Comparison of ENCODE assay signal across 17 mouse cellular contexts in the genomic region with DNA sequence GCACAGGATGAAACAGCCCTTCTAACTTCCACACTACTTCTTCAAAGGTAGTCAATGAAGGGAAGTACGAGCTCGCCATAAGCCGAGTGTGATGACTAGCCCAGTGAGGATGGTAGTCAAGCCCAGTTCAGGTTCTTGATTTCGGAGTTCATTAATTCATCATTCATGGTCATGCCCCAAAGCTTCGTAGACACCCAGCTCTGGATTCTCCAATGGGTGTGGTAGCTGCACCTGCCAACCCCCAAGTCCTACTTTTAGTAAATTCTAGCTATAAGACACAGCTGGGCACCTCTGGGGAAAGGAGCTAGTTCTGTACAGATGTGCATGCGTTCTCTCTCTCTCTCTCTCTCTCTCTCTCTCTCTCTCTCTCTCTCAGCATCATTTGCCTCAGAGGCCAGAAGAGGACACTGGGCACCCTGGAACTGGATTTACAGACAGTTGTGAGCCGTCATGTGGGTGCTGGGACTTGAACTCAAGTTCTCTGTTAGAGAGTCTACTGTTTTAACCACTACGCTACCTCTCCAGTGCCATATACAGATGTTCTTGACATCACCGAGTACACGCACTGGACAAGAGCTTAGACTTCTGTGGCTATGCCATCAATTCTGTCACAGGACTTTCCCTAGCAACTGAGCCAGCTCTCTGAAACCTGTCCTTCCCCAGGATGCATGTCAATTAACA.
DNase-seq lines count a peak whose midpoint lies in the region; ATAC-seq and TF ChIP-seq lines count a peak whose summit lies in the region.
"Had no signal": no experiment of that assay in that cellular context is flagged by ENCODE, and none has a peak within 500 bp of the region (broad histone marks: within the 10 kb centered on the region; RNA-seq: fewer than 3 reads in every experiment).

No protein-coding gene starts in this region.

- no peak overlapping the region for H3K9ac ChIP-seq in heart, adult 2 months (ENCODE audit: low read depth, low read length)
- no peak overlapping the region for H3K9ac ChIP-seq in heart, postnatal 0 days (replicated peaks; ENCODE audit: low read depth, low read length)
- H3K9ac ChIP-seq: embryonic facial prominence, embryonic 13.5 days; forebrain, embryonic 12.5 days; hindbrain, embryonic 15.5 days had no signal

- ATAC-seq in heart, postnatal 0 days (ENCODE audit: insufficient read depth, low read depth), result no peak
- no peak for ATAC-seq in CD4-positive, CD25-positive, alpha-beta regulatory T cell, adult 4 months
- ATAC-seq: forebrain, embryonic 16.5 days; inflammation-experienced regulatory T-cells, adult 6 months had no signal

- no peaks in the 10 kb centered on the region for H3K9me3 ChIP-seq in heart, postnatal 0 days (replicated peaks; ENCODE audit: control insufficient read depth, low read length)
- H3K9me3 ChIP-seq: embryonic facial prominence, embryonic 13.5 days; forebrain, embryonic 12.5 days; hindbrain, embryonic 15.5 days had no signal

- no peaks in the 10 kb centered on the region for H3K27me3 ChIP-seq in heart, adult 2 months (ENCODE audit: control insufficient read depth, insufficient read depth, low read length)
- no peaks in the 10 kb centered on the region for H3K27me3 ChIP-seq in heart, postnatal 0 days (ENCODE audit: control insufficient read depth, insufficient read depth, low read length)
- H3K27me3 ChIP-seq: embryonic facial prominence, embryonic 13.5 days; forebrain, embryonic 12.5 days; hindbrain, embryonic 15.5 days had no signal

- no peak overlapping the region for H3K4me2 ChIP-seq in heart, postnatal 0 days (ENCODE audit: low read depth, low read length)
- H3K4me2 ChIP-seq: embryonic facial prominence, embryonic 13.5 days; forebrain, embryonic 12.5 days; hindbrain, embryonic 15.5 days had no signal

- H3K4me1 ChIP-seq in heart, adult 2 months (ENCODE audit: control insufficient read depth, insufficient read depth, low read length), result peaks cover 32% of the 10 kb centered on the region
- peaks cover 50% of the 10 kb centered on the region for H3K4me1 ChIP-seq in heart, postnatal 0 days (ENCODE audit: control insufficient read depth, insufficient read depth)

- H3K4me3 ChIP-seq in heart, adult 2 months, result no peak overlapping the region
- no peak overlapping the region for H3K4me3 ChIP-seq in heart, postnatal 0 days (ENCODE audit: low read depth, low read length)
- H3K4me3 ChIP-seq: embryonic facial prominence, embryonic 13.5 days; forebrain, embryonic 12.5 days; hindbrain, embryonic 15.5 days had no signal

- peak overlapping the region; percentile 43 for H3K27ac ChIP-seq in heart, adult 2 months
- H3K27ac ChIP-seq in heart, postnatal 0 days (ENCODE audit: low read depth), result peak overlapping the region; percentile 73; the same call in 1 of the 2 replicates
- H3K27ac ChIP-seq: embryonic facial prominence, embryonic 13.5 days; forebrain, embryonic 12.5 days; hindbrain, embryonic 15.5 days had no signal

- TF ChIP-seq POLR2A in heart, adult 2 months (IDR thresholded peaks at IDR 0.05; ENCODE audit: insufficient read depth, low read depth, low read length), result no peak

- TF ChIP-seq CTCF in heart, adult 2 months (IDR thresholded peaks at IDR 0.05), result no peak
- TF ChIP-seq CTCF in heart, postnatal 0 days (IDR thresholded peaks at IDR 0.05; ENCODE audit: low read depth), result no peak

- intact Hi-C loops in heart, adult 2 months (cut with DNase I), result no loop called here
- intact Hi-C loops in heart, postnatal 10 days (cut with DNase I), result loop anchor here (5.0 kb wide), 1 partner anchor 35 kb away; no protein-coding TSS in a partner anchor

- peaks cover 7% of the 10 kb centered on the region for H3K36me3 ChIP-seq in heart, adult 2 months (ENCODE audit: control insufficient read depth, insufficient read depth, low read length)
- H3K36me3 ChIP-seq in heart, postnatal 0 days (replicated peaks; ENCODE audit: control insufficient read depth, insufficient read depth, low read length), result no peaks in the 10 kb centered on the region
- H3K36me3 ChIP-seq: embryonic facial prominence, embryonic 13.5 days; forebrain, embryonic 12.5 days; hindbrain, embryonic 15.5 days had no signal

- peaks cover 8% of the 10 kb centered on the region for H3K79me2 ChIP-seq in heart, adult 2 months (replicated peaks; ENCODE audit: control insufficient read depth, insufficient read depth, low read length)

- TF ChIP-seq EP300 in heart, adult 2 months (IDR thresholded peaks at IDR 0.05; ENCODE audit: insufficient read depth, low read depth, low read length), result no peak
- no peak for TF ChIP-seq EP300 in heart, postnatal 0 days (IDR thresholded peaks at IDR 0.05; ENCODE audit: low read depth)

- DNase-seq in heart, adult 2 months, result peak in 1 of 2 experiments; percentile 16
- no peak for DNase-seq in heart, postnatal 10 days
- no peak for DNase-seq in heart, postnatal 0 days (ENCODE audit: low spot score)
- DNase-seq in heart, adult 9 months (ENCODE audit: low spot score in 2 of 2), result no peak
- DNase-seq in induced T-regulatory cell, adult 2 months (ENCODE audit: low read depth), result peak; percentile 45
- DNase-seq in layer of hippocampus, adult 18-20 months (ENCODE audit: low spot score in 2 of 2), result no peak
- DNase-seq: adrenal gland, postnatal 10 days; cerebellum, adult 18-20 months; cerebellum, adult 9-11 months; cerebellum, postnatal 36 days; kidney, adult 8-10 months had no signal

- 81% methylated on average over 10 of the region's 10 CpGs for WGBS in heart, adult 2 months
- WGBS in heart, postnatal 0 days, result 88% methylated on average over 10 of the region's 10 CpGs
